Mouse (Mus musculus) intestine, postnatal 0 days (tissue): ENCODE data around the gene Olfr875. TPM values are rescaled to one million over a fixed set of nuclear protein-coding genes. Genes with fewer than 3 reads are reported as not detected.

Source experiments
- ATAC-seq: fragments of 200-750 bp; cut with Nextera tagmentation; 2 replicates; pipeline ENCODE4 v1.8.0; 2017; ENCODE audit warnings: mild to moderate bottlenecking, moderate TSS enrichment, moderate library complexity
- H3K27ac ChIP-seq: fragments of 300-500 bp; sonication (generic); 2 replicates; pipeline ENCODE4 v1.5.1; 2014; ENCODE audit warnings: mild to moderate bottlenecking, low read depth, low read length, moderate library complexity
- H3K27me3 ChIP-seq: fragments of 300-500 bp; sonication (generic); replicated peaks from 2 replicates; pipeline ENCODE4 v1.6.1; 2014; ENCODE audit warnings: low read length, mixed read lengths; ENCODE audit not compliant: control insufficient read depth, insufficient read depth
- H3K36me3 ChIP-seq: fragments of 300-500 bp; sonication (generic); 2 replicates; pipeline ENCODE4 v1.6.1; 2014; ENCODE audit warnings: mild to moderate bottlenecking, moderate library complexity; ENCODE audit not compliant: control insufficient read depth, insufficient read depth
- H3K4me1 ChIP-seq: fragments of 300-500 bp; sonication (generic); replicated peaks from 2 replicates; pipeline ENCODE4 v1.6.1; 2014; ENCODE audit warnings: antibody characterized with exemption, low read length, mixed read lengths; ENCODE audit not compliant: control insufficient read depth, insufficient read depth
- H3K4me2 ChIP-seq: fragments of 300-500 bp; sonication (generic); replicated peaks from 2 replicates; pipeline ENCODE4 v1.6.1; 2014; ENCODE audit warnings: low read depth, mild to moderate bottlenecking, moderate library complexity
- H3K4me3 ChIP-seq: fragments of 300-500 bp; sonication (generic); 2 replicates; pipeline ENCODE4 v1.5.1; 2014; ENCODE audit warnings: low read depth, low read length
- H3K9ac ChIP-seq: fragments of 300-500 bp; sonication (generic); 2 replicates; pipeline ENCODE4 v1.6.1; 2014; ENCODE audit warnings: mild to moderate bottlenecking, low read depth, low read length
- H3K9me3 ChIP-seq: fragments of 300-500 bp; sonication (generic); 2 replicates; pipeline ENCODE4 v1.6.1; 2016; ENCODE audit warnings: mixed run types; ENCODE audit not compliant: control insufficient read depth
- CTCF ChIP-seq: sonication (generic); IDR thresholded peaks from 2 replicates; pipeline ENCODE4 v1.5.1; 2016; ENCODE audit warnings: low read depth, mild to moderate bottlenecking, control low read depth, antibody characterized with exemption, moderate library complexity
- WGBS: fragments of 180-500 bp; shearing (Covaris S2); extraction: QIAGEN DNeasy Blood & Tissue Kit; methylation state at CpG from one replicate; pipeline ENCODE4 v1.1.7; 2014; 5-methylcytosine and 5-hydroxymethylcytosine counted together
- polyA plus RNA-seq: library from polyadenylated mRNA; unstranded; fragments of >200 nt; fragmentation: Nextera tagmentation; extraction: Ambion mirVana; gene quantifications from 2 replicates; pipeline ENCODE4 v1.2.1, GENCODE M21; 2015

Olfr875 gene
- polyA plus RNA-seq, 1 experiment from 2014 or later = not detected

DNA sequence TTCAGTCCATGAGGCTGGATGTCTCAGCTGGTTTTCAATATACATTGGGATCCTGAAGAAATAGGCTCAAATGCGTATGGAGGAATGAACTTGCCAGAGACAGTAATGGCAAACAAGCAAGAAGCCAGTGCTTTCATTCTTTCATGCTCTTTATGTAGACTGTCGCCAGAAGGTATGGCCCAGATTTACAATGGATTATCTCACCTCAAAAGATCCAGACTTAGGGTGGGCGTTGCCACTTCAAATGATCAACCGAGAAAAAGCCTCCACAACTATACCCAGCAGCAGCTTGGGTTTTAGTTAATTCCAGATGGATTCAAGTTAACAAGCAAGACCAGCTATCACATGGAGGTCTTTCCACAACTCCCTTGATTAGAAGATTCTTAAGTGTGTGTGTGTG, 30.4 kb downstream of the Olfr875 start:
- no peaks in the 10 kb centered on the region for H3K36me3 ChIP-seq
- no peak overlapping the region for H3K27ac ChIP-seq
- 80% methylated on average over 4 of the region's 4 CpGs for WGBS
- TF ChIP-seq CTCF = no peak
- no peak overlapping the region for H3K4me3 ChIP-seq
- no peak overlapping the region for H3K4me2 ChIP-seq
- no peak for ATAC-seq
- H3K9ac ChIP-seq = no peak overlapping the region
- no peaks in the 10 kb centered on the region for H3K27me3 ChIP-seq
- H3K4me1 ChIP-seq = no peaks in the 10 kb centered on the region
- H3K9me3 ChIP-seq = no peaks in the 10 kb centered on the region

DNA sequence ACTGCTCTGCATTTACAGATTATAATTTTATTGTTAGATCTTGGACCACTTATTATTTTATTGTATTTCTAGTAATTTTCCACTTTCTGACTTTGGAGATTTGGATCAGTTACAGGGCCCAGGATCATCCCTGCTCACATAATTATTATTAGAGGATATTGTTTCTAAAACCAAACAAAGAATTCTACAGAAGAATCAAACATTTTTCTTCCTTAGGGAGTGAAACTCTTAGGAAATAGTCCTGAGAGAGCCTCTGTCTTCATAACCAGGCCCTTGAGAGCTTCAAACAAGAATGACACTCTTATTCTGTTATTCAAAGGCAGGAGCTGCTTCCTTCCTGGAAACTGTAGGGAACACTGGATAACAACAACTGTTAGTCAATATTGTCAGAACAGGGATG, 31.1 kb downstream of the Olfr875 start, which contains the start of gene Olfr876:
Gene Olfr876, plus strand, starts transcription at position 301 of the 400 bp plus-strand sequence.
- Histone ChIP-seq H3K27ac (no peak within 1 kb of the TSS), H3K27me3 (no peaks in the 10 kb centered on the region), H3K36me3 (no peaks in the 10 kb centered on the region), H3K9ac (no peak within 1 kb of the TSS), H3K4me1 (no peaks in the 10 kb centered on the region), H3K4me3 (no peak within 1 kb of the TSS), H3K9me3 (no peaks in the 10 kb centered on the region), H3K4me2 (no peak within 1 kb of the TSS)
- ATAC-seq = no peak
- no peak for TF ChIP-seq CTCF

DNA sequence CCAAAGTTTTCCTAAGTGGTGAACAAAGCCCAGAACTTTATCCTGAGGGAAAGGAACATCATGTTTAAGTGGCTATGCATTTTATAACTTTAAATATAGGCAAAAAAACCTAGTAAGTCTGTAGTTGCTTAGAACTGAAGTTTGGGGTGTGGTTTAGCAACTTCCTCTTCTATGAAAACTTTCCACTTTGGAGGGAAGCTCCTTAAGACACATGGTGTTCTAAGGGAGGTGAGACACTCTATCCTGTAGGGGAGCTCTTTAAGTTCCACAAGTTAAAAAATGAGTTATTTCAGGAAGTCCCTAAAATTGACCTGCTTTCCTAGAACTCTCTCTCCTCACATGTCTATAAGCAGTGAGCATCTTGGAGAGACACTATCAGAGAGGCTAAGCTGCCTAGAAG, 35.6 kb downstream of the Olfr875 start:
- no peak overlapping the region for H3K9ac ChIP-seq
- no peak for TF ChIP-seq CTCF
- H3K27me3 ChIP-seq = no peaks in the 10 kb centered on the region
- H3K9me3 ChIP-seq = no peaks in the 10 kb centered on the region
- ATAC-seq = no peak
- H3K27ac ChIP-seq = no peak overlapping the region
- H3K36me3 ChIP-seq = no peaks in the 10 kb centered on the region
- no peak overlapping the region for H3K4me3 ChIP-seq
- H3K4me2 ChIP-seq = no peak overlapping the region
- no peaks in the 10 kb centered on the region for H3K4me1 ChIP-seq

DNA sequence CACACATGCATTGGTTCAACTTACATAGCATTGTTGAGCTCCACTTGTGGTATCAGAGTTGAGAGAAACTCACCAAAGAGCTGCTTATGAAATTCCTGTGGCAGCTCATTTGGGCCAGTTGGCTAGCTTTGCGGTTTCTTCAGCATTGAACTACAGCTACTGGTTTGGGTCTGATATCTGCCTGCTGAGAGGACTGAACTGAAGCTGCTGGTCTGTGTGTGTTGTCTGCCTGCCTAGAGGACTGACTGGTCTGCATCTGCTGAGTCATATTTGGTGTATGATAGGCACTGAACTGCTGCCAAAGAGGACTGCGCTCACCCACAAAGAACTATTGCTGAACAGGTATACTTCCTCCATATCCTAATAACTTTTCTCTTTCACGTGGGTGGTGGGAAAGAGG, 36.8 kb downstream of the Olfr875 start:
- Histone ChIP-seq H3K9me3 (no peaks in the 10 kb centered on the region), H3K27ac (no peak overlapping the region), H3K4me3 (no peak overlapping the region), H3K27me3 (no peaks in the 10 kb centered on the region), H3K4me2 (no peak overlapping the region), H3K4me1 (no peaks in the 10 kb centered on the region), H3K36me3 (no peaks in the 10 kb centered on the region), H3K9ac (no peak overlapping the region)
- WGBS = 88% methylated on average over 3 of the region's 3 CpGs
- no peak for ATAC-seq
- TF ChIP-seq CTCF = no peak

DNA sequence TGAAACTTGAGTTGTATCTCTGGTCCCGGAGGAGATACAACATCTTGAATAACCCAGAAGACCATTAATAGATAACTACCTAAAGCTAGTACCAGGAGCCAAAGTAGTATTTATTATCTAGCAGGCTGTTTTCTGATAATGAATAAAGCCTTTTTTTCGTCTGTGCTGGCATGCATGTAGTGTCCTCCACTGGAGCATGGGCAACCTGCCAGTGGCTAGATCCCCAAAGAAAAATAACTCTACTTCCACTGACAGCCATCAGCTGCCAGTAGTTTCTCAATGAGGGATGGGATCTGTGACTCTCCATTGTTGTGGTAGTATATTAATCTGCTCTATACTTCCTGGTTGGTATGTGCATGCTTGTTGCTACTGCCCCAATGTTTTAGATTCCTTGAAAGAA, 37.3 kb downstream of the Olfr875 start:
- TF ChIP-seq CTCF = no peak
- H3K4me2 ChIP-seq = no peak overlapping the region
- H3K27ac ChIP-seq = no peak overlapping the region
- no peaks in the 10 kb centered on the region for H3K9me3 ChIP-seq
- no peaks in the 10 kb centered on the region for H3K36me3 ChIP-seq
- 52% methylated on average over 2 of the region's 2 CpGs for WGBS
- no peak overlapping the region for H3K9ac ChIP-seq
- H3K4me3 ChIP-seq = no peak overlapping the region
- H3K4me1 ChIP-seq = no peaks in the 10 kb centered on the region
- H3K27me3 ChIP-seq = no peaks in the 10 kb centered on the region
- ATAC-seq = no peak

DNA sequence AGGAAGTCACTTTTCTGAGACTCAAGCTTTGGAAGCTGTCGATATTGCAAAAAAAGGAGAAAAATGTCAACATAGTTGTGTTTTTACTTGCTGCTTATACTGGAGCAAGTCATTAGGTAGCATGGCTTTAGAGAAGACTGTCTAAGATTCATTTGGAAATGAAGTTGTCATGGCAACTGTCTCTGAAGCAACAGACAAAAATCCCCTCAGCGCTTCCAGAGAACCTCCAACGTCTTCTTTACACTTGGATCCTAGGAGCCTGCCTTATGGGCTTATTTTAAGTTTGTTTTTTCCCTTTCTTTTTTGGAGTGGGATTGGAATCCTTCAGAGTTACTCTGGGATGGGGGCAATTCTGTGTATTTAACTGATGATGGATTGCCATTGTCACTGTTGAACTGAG, 43.0 kb downstream of the Olfr875 start:
- no peak overlapping the region for H3K9ac ChIP-seq
- H3K4me3 ChIP-seq = no peak overlapping the region
- TF ChIP-seq CTCF = no peak
- ATAC-seq = no peak
- no peaks in the 10 kb centered on the region for H3K27me3 ChIP-seq
- no peak overlapping the region for H3K27ac ChIP-seq
- no peaks in the 10 kb centered on the region for H3K9me3 ChIP-seq
- no peak overlapping the region for H3K4me2 ChIP-seq
- no peaks in the 10 kb centered on the region for H3K36me3 ChIP-seq
- WGBS = 88% methylated on average over 3 of the region's 3 CpGs
- H3K4me1 ChIP-seq = no peaks in the 10 kb centered on the region

Other genes with a start within 250 kb of the Olfr875 start
- gene Esam, start 243.8 kb upstream of the Olfr875 start, polyA plus RNA-seq = 27.5 and 28.6 TPM in 2 replicates
- gene Vsig2, start 232.6 kb upstream of the Olfr875 start, polyA plus RNA-seq = 6.1 and 10.3 TPM in 2 replicates
- gene Nrgn, start 219.0 kb upstream of the Olfr875 start, polyA plus RNA-seq = 1.2 and 1.9 TPM in 2 replicates
- 15.0 and 22.1 TPM in 2 replicates for gene Siae, start 216.2 kb upstream of the Olfr875 start, polyA plus RNA-seq
- gene Spa17, start 158.1 kb upstream of the Olfr875 start, polyA plus RNA-seq = 3.8 and 4.3 TPM in 2 replicates
- 261 and 265 TPM in 2 replicates for gene Tbrg1, start 114.5 kb upstream of the Olfr875 start, polyA plus RNA-seq
- not detected in 2 replicates for gene Panx3, start 102.6 kb upstream of the Olfr875 start, polyA plus RNA-seq
- gene Olfr160, start 55.6 kb upstream of the Olfr875 start, polyA plus RNA-seq = not detected in 2 replicates
- not detected in 2 replicates for gene Olfr874, start 26.8 kb upstream of the Olfr875 start, polyA plus RNA-seq
- gene Olfr876, start 31.2 kb downstream of the Olfr875 start, polyA plus RNA-seq = not detected in 2 replicates
- not detected in 2 replicates for gene Olfr877, start 82.4 kb downstream of the Olfr875 start, polyA plus RNA-seq
- gene Olfr145, start 124.9 kb downstream of the Olfr875 start, polyA plus RNA-seq = not detected in 2 replicates
- gene Olfr878, start 146.0 kb downstream of the Olfr875 start, polyA plus RNA-seq = not detected in 2 replicates
- not detected in 2 replicates for gene Olfr881, start 220.0 kb downstream of the Olfr875 start, polyA plus RNA-seq